Mouse (Mus musculus) lung, postnatal 25 days (tissue): ENCODE data around the gene Slc25a31.

Experiments
- DNase-seq: peaks from one replicate; pipeline ENCODE4 v3.0.0; 2022; ENCODE audit warnings: low spot score

Slc25a31 gene

GRCm38 (mm10) chr3:40738381-40738912 lies 29.8 kb downstream of the Slc25a31 start:
- DNase-seq = no peak

- peak; percentile 0 for DNase-seq
These were observed 35.6 kb downstream of the Slc25a31 start, which contains the start of gene Hspa4l for GRCm38 (mm10) chr3:40744024-40744835. Hspa4l (plus strand) TSS chr3:40744495.

- peak; percentile 93 for DNase-seq
These were observed 36.4 kb downstream of the Slc25a31 start for GRCm38 (mm10) chr3:40744836-40745660.

- DNase-seq = peak; percentile 41
These were observed 37.2 kb downstream of the Slc25a31 start for GRCm38 (mm10) chr3:40745661-40746547.

GRCm38 (mm10) chr3:40760746-40761145 lies 52.1 kb downstream of the Slc25a31 start:
- no peak for DNase-seq

GRCm38 (mm10) chr3:40761312-40761711 lies 52.7 kb downstream of the Slc25a31 start:
- DNase-seq = no peak
